Mouse (Mus musculus): Measurements from ENCODE around the gene Mrtfb. TPM values are rescaled to one million over a fixed set of nuclear protein-coding genes. Genes with fewer than 3 reads are reported as not detected.

The Mrtfb gene
- polyA plus RNA-seq, 1 experiment from 2014 or later = 11.5 TPM

- Histone ChIP-seq H3K4me1 (replicated peaks) (no peaks in the 10 kb centered on the region), H3K9ac (no peak overlapping the region), H3K9me3 (no peaks in the 10 kb centered on the region), H3K4me2 (no peak overlapping the region), H3K27ac (replicated peaks) (no peak overlapping the region), H3K27me3 (no peaks in the 10 kb centered on the region), H3K36me3 (no peaks in the 10 kb centered on the region), H3K4me3 (no peak overlapping the region)
- 80% methylated on average over 7 of the region's 7 CpGs for WGBS
- no peak for ATAC-seq (ENCODE audit: low read depth)
Measured at GRCm38 (mm10) chr16:13240326-13240725, 16.0 kb upstream of the Mrtfb start.

- Histone ChIP-seq H3K4me2 (no peak overlapping the region), H3K4me3 (no peak overlapping the region), H3K27me3 (no peaks in the 10 kb centered on the region), H3K9me3 (no peaks in the 10 kb centered on the region), H3K4me1 (replicated peaks) (no peaks in the 10 kb centered on the region), H3K27ac (replicated peaks) (no peak overlapping the region), H3K36me3 (no peaks in the 10 kb centered on the region), H3K9ac (no peak overlapping the region)
- ATAC-seq (ENCODE audit: low read depth) = no peak
- 21% methylated on average over 4 of the region's 4 CpGs for WGBS
Measured at GRCm38 (mm10) chr16:13245658-13246057, 10.6 kb upstream of the Mrtfb start.

GRCm38 (mm10) chr16:13246855-13247254 is 9.4 kb upstream of the Mrtfb start:
- no peak for ATAC-seq (ENCODE audit: low read depth)
- H3K27ac ChIP-seq (replicated peaks) = no peak overlapping the region
- no peak overlapping the region for H3K9ac ChIP-seq
- no peak overlapping the region for H3K4me3 ChIP-seq
- no peak overlapping the region for H3K4me2 ChIP-seq
- H3K36me3 ChIP-seq = no peaks in the 10 kb centered on the region
- 76% methylated on average over 3 of the region's 3 CpGs for WGBS
- no peaks in the 10 kb centered on the region for H3K27me3 ChIP-seq
- no peaks in the 10 kb centered on the region for H3K4me1 ChIP-seq (replicated peaks)
- H3K9me3 ChIP-seq = no peaks in the 10 kb centered on the region

- ATAC-seq (ENCODE audit: low read depth) = no peak
- no peak overlapping the region for H3K4me2 ChIP-seq
- no peaks in the 10 kb centered on the region for H3K4me1 ChIP-seq (replicated peaks)
- no peaks in the 10 kb centered on the region for H3K9me3 ChIP-seq
- WGBS = 83% methylated on average over 5 of the region's 5 CpGs
- H3K9ac ChIP-seq = no peak overlapping the region
- H3K4me3 ChIP-seq = no peak overlapping the region
- no peaks in the 10 kb centered on the region for H3K36me3 ChIP-seq
- no peak overlapping the region for H3K27ac ChIP-seq (replicated peaks)
- H3K27me3 ChIP-seq = no peaks in the 10 kb centered on the region
Measured at GRCm38 (mm10) chr16:13250061-13250460, 6.2 kb upstream of the Mrtfb start.

GRCm38 (mm10) chr16:13256667-13257527 is 616 bp downstream of the Mrtfb start:
- H3K4me3 ChIP-seq = peak overlapping the region; percentile 83
- H3K36me3 ChIP-seq = no peaks in the 10 kb centered on the region
- H3K4me2 ChIP-seq = peak overlapping the region; percentile 92
- no peaks in the 10 kb centered on the region for H3K9me3 ChIP-seq
- H3K4me1 ChIP-seq (replicated peaks) = peaks cover 25% of the 10 kb centered on the region
- peak; percentile 85 for ATAC-seq (ENCODE audit: low read depth)
- no peaks in the 10 kb centered on the region for H3K27me3 ChIP-seq
- peak overlapping the region; percentile 74 for H3K27ac ChIP-seq (replicated peaks)
- WGBS = 4% methylated on average over 54 of the region's 64 CpGs
- H3K9ac ChIP-seq = peak overlapping the region; percentile 92

GRCm38 (mm10) chr16:13257528-13257835 is 1.2 kb downstream of the Mrtfb start:
- no peak for ATAC-seq (ENCODE audit: low read depth)
- no peaks in the 10 kb centered on the region for H3K36me3 ChIP-seq
- peak overlapping the region; percentile 92 for H3K9ac ChIP-seq

GRCm38 (mm10) chr16:13259026-13259425 is 2.7 kb downstream of the Mrtfb start:
- no peak overlapping the region for H3K27ac ChIP-seq (replicated peaks)
- no peak overlapping the region for H3K9ac ChIP-seq
- 93% methylated on average over 2 of the region's 2 CpGs for WGBS
- H3K4me3 ChIP-seq = no peak overlapping the region
- ATAC-seq (ENCODE audit: low read depth) = no peak
- peaks cover 25% of the 10 kb centered on the region for H3K4me1 ChIP-seq (replicated peaks)
- no peaks in the 10 kb centered on the region for H3K27me3 ChIP-seq
- H3K36me3 ChIP-seq = no peaks in the 10 kb centered on the region
- H3K4me2 ChIP-seq = no peak overlapping the region
- no peaks in the 10 kb centered on the region for H3K9me3 ChIP-seq

More at GRCm38 (mm10) chr16:13257528-13257835, 1.2 kb downstream of the Mrtfb start:
- H3K4me3 ChIP-seq = peak overlapping the region; percentile 83
- no peaks in the 10 kb centered on the region for H3K27me3 ChIP-seq
- H3K27ac ChIP-seq (replicated peaks) = no peak overlapping the region
- no peaks in the 10 kb centered on the region for H3K9me3 ChIP-seq
- H3K4me2 ChIP-seq = peak overlapping the region; percentile 92
- peaks cover 25% of the 10 kb centered on the region for H3K4me1 ChIP-seq (replicated peaks)
- 26% methylated on average over 5 of the region's 5 CpGs for WGBS

- Histone ChIP-seq H3K9ac (no peak overlapping the region), H3K4me2 (no peak overlapping the region), H3K27ac (replicated peaks) (no peak overlapping the region), H3K4me3 (no peak overlapping the region), H3K4me1 (replicated peaks) (peaks cover 12% of the 10 kb centered on the region; the same call in 1 of the 2 replicates), H3K27me3 (no peaks in the 10 kb centered on the region), H3K9me3 (0 out of 2 replicates have a peak, but pooled peaks cover 3% of the 10 kb centered on the region), H3K36me3 (peaks cover 25% of the 10 kb centered on the region)
- 37% methylated on average over 3 of the region's 3 CpGs for WGBS
- ATAC-seq (ENCODE audit: low read depth) = no peak
Measured at GRCm38 (mm10) chr16:13266312-13266711, 10.0 kb downstream of the Mrtfb start.

GRCm38 (mm10) chr16:13267350-13267904 is 11.1 kb downstream of the Mrtfb start:
- H3K36me3 ChIP-seq = peaks cover 25% of the 10 kb centered on the region
- no peak overlapping the region for H3K9ac ChIP-seq
- no peak overlapping the region for H3K4me2 ChIP-seq
- 0 out of 2 replicates have a peak, but pooled peaks cover 3% of the 10 kb centered on the region for H3K9me3 ChIP-seq
- no peak overlapping the region for H3K27ac ChIP-seq (replicated peaks)
- H3K27me3 ChIP-seq = no peaks in the 10 kb centered on the region
- ATAC-seq (ENCODE audit: low read depth) = no peak
- H3K4me1 ChIP-seq (replicated peaks) = peaks cover 12% of the 10 kb centered on the region; the same call in 1 of the 2 replicates
- 89% methylated on average over 3 of the region's 3 CpGs for WGBS
- no peak overlapping the region for H3K4me3 ChIP-seq

- no peak for ATAC-seq (ENCODE audit: low read depth)
- no peak overlapping the region for H3K27ac ChIP-seq (replicated peaks)
- H3K4me3 ChIP-seq = no peak overlapping the region
- 90% methylated on average over 2 of the region's 2 CpGs for WGBS
- H3K9me3 ChIP-seq = 0 out of 2 replicates have a peak, but pooled peaks cover 3% of the 10 kb centered on the region
- H3K4me1 ChIP-seq (replicated peaks) = peaks cover 12% of the 10 kb centered on the region; the same call in 1 of the 2 replicates
- H3K36me3 ChIP-seq = peaks cover 25% of the 10 kb centered on the region
- H3K27me3 ChIP-seq = no peaks in the 10 kb centered on the region
- H3K9ac ChIP-seq = no peak overlapping the region
- no peak overlapping the region for H3K4me2 ChIP-seq
Measured at GRCm38 (mm10) chr16:13269426-13269825, 13.1 kb downstream of the Mrtfb start.

- no peak overlapping the region for H3K9ac ChIP-seq
- H3K36me3 ChIP-seq = 0 out of 2 replicates have a peak, but pooled peaks cover 10% of the 10 kb centered on the region
Measured at GRCm38 (mm10) chr16:13276258-13276657, 20.0 kb downstream of the Mrtfb start.

GRCm38 (mm10) chr16:13276709-13277399 is 20.6 kb downstream of the Mrtfb start:
- Histone ChIP-seq H3K27ac (replicated peaks) (no peak overlapping the region), H3K36me3 (0 out of 2 replicates have a peak, but pooled peaks cover 10% of the 10 kb centered on the region), H3K9me3 (peaks cover 6% of the 10 kb centered on the region; the same call in 1 of the 2 replicates), H3K4me2 (no peak overlapping the region), H3K27me3 (no peaks in the 10 kb centered on the region), H3K4me3 (no peak overlapping the region), H3K4me1 (replicated peaks) (no peaks in the 10 kb centered on the region), H3K9ac (no peak overlapping the region)
- 89% methylated on average over 3 of the region's 3 CpGs for WGBS
- ATAC-seq (ENCODE audit: low read depth) = no peak

More at GRCm38 (mm10) chr16:13276258-13276657, 20.0 kb downstream of the Mrtfb start:
- H3K4me3 ChIP-seq = no peak overlapping the region
- H3K27me3 ChIP-seq = no peaks in the 10 kb centered on the region
- no peak overlapping the region for H3K4me2 ChIP-seq
- H3K4me1 ChIP-seq (replicated peaks) = no peaks in the 10 kb centered on the region
- ATAC-seq (ENCODE audit: low read depth) = no peak
- H3K9me3 ChIP-seq = 0 out of 2 replicates have a peak, but pooled peaks cover 3% of the 10 kb centered on the region
- H3K27ac ChIP-seq (replicated peaks) = no peak overlapping the region
- 85% methylated on average over 2 of the region's 2 CpGs for WGBS
